Comparison of ENCODE assay signal across 21 mouse cellular contexts in the genomic region with DNA sequence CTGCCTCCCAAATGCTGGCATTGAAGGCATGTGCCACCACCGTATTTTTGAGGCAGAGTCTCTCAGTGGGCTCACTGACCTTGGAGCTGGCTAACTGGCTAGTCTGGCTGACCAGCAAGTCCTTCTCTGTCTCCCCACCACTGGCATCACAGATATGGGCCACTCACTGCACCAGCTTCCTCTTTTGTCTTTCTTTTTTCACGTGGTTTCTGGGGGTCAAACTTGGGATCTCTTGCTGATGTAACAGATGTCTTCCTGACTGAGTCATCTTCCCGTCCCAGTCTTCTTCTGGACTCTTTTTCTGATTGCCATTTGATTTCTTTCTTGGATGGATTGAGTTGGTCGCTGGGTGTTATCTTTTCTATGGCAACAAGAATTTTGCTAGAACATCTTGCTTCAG.
DNase-seq lines count a peak whose midpoint lies in the region; ATAC-seq lines count a peak whose summit lies in the region.
"Had no signal": no experiment of that assay in that cellular context is flagged by ENCODE, and none has a peak within 500 bp of the region (broad histone marks: within the 10 kb centered on the region; RNA-seq: fewer than 3 reads in every experiment).

No protein-coding gene starts in this region.

- H3K27me3 ChIP-seq in neural tube, embryonic 11.5 days (ENCODE audit: control insufficient read depth, insufficient read depth, low read length) = no peaks in the 10 kb centered on the region
- H3K27me3 ChIP-seq in neural tube, embryonic 15.5 days (replicated peaks) = 0 out of 2 replicates have a peak, but pooled peaks cover 5% of the 10 kb centered on the region
- H3K27me3 ChIP-seq in forebrain, embryonic 13.5 days = no peaks in the 10 kb centered on the region
- H3K27me3 ChIP-seq: embryonic facial prominence, embryonic 13.5 days; forebrain, embryonic 12.5 days; heart, embryonic 13.5 days; hindbrain, embryonic 15.5 days; Patski had no signal

- H3K9me3 ChIP-seq in neural tube, embryonic 11.5 days (ENCODE audit: control insufficient read depth, low read length) = no peaks in the 10 kb centered on the region
- H3K9me3 ChIP-seq in neural tube, embryonic 15.5 days (replicated peaks) = no peaks in the 10 kb centered on the region
- H3K9me3 ChIP-seq in forebrain, embryonic 13.5 days (replicated peaks) = no peaks in the 10 kb centered on the region
- H3K9me3 ChIP-seq: embryonic facial prominence, embryonic 13.5 days; forebrain, embryonic 12.5 days; heart, embryonic 13.5 days; hindbrain, embryonic 15.5 days had no signal

- WGBS in neural tube, embryonic 11.5 days = 80% methylated on average over 4 of the region's 4 CpGs
- 77% methylated on average over 4 of the region's 4 CpGs for WGBS in neural tube, embryonic 15.5 days
- WGBS in forebrain, embryonic 13.5 days = 87% methylated on average over 4 of the region's 4 CpGs

- no peak for DNase-seq in neural tube, embryonic 11.5 days (ENCODE audit: low spot score)
- peak; percentile 13 for DNase-seq in Muller cell, postnatal 12 days (ENCODE audit: inconsistent ontology term)
- DNase-seq in skeletal muscle tissue, adult 2 months (ENCODE audit: low read depth, low spot score) = peak; percentile 46
- no peak for DNase-seq in testis, postnatal 14 days (ENCODE audit: low spot score)
- DNase-seq: B cell, adult 2 months; cerebellum, adult 11-12 months; cerebellum, adult 9-11 months; cerebellum, postnatal 36 days; forebrain, postnatal 0 days; gastrocnemius, postnatal 25 days; heart, postnatal 36 days had no signal

- no peak overlapping the region for H3K9ac ChIP-seq in neural tube, embryonic 11.5 days (ENCODE audit: low read length)
- no peak overlapping the region for H3K9ac ChIP-seq in neural tube, embryonic 15.5 days (replicated peaks)
- H3K9ac ChIP-seq in forebrain, embryonic 13.5 days = no peak overlapping the region
- H3K9ac ChIP-seq: embryonic facial prominence, embryonic 13.5 days; forebrain, embryonic 12.5 days; forebrain, postnatal 0 days; heart, embryonic 13.5 days; hindbrain, embryonic 15.5 days had no signal

- no peak overlapping the region for H3K4me3 ChIP-seq in neural tube, embryonic 11.5 days (ENCODE audit: low read depth, low read length)
- no peak overlapping the region for H3K4me3 ChIP-seq in neural tube, embryonic 15.5 days (replicated peaks)
- H3K4me3 ChIP-seq in forebrain, embryonic 13.5 days = no peak overlapping the region
- H3K4me3 ChIP-seq: embryonic facial prominence, embryonic 13.5 days; forebrain, embryonic 12.5 days; gastrocnemius, adult 2 months; heart, embryonic 13.5 days; hindbrain, embryonic 15.5 days had no signal

- H3K27ac ChIP-seq in neural tube, embryonic 11.5 days (ENCODE audit: low read depth, low read length) = peak overlapping the region; percentile 70; the same call in 1 of the 2 replicates
- H3K27ac ChIP-seq in neural tube, embryonic 15.5 days (replicated peaks) = no peak overlapping the region
- no peak overlapping the region for H3K27ac ChIP-seq in forebrain, embryonic 13.5 days
- H3K27ac ChIP-seq: embryonic facial prominence, embryonic 13.5 days; forebrain, embryonic 12.5 days; gastrocnemius, adult 2 months; heart, embryonic 13.5 days; hindbrain, embryonic 15.5 days had no signal

- H3K36me3 ChIP-seq in neural tube, embryonic 11.5 days (ENCODE audit: control insufficient read depth, insufficient read depth, low read length) = no peaks in the 10 kb centered on the region
- no peaks in the 10 kb centered on the region for H3K36me3 ChIP-seq in neural tube, embryonic 15.5 days
- H3K36me3 ChIP-seq in forebrain, embryonic 13.5 days (ENCODE audit: poor library complexity, severe bottlenecking) = no peaks in the 10 kb centered on the region
- H3K36me3 ChIP-seq: embryonic facial prominence, embryonic 13.5 days; forebrain, embryonic 12.5 days; heart, embryonic 13.5 days; hindbrain, embryonic 15.5 days had no signal

- no peak overlapping the region for H3K4me2 ChIP-seq in neural tube, embryonic 11.5 days (ENCODE audit: low read depth)
- no peak overlapping the region for H3K4me2 ChIP-seq in neural tube, embryonic 15.5 days
- H3K4me2 ChIP-seq in forebrain, embryonic 13.5 days = no peak overlapping the region
- H3K4me2 ChIP-seq: embryonic facial prominence, embryonic 13.5 days; heart, embryonic 13.5 days had no signal

- peaks cover 11% of the 10 kb centered on the region; the same call in 1 of the 2 replicates for H3K4me1 ChIP-seq in neural tube, embryonic 11.5 days (ENCODE audit: control insufficient read depth, insufficient read depth, low read length)
- peaks cover 13% of the 10 kb centered on the region for H3K4me1 ChIP-seq in neural tube, embryonic 15.5 days
- peaks cover 13% of the 10 kb centered on the region for H3K4me1 ChIP-seq in forebrain, embryonic 13.5 days
- H3K4me1 ChIP-seq: heart, embryonic 13.5 days had no signal

- no peak for ATAC-seq in neural tube, embryonic 11.5 days (ENCODE audit: insufficient read depth, low FRiP score, low TSS enrichment)
- no peak for ATAC-seq in neural tube, embryonic 15.5 days (ENCODE audit: low FRiP score)
- peak; percentile 67 for ATAC-seq in granulocyte monocyte progenitor cell, adult 5-6 weeks (replicated peaks; ENCODE audit: poor library complexity, severe bottlenecking)
- no peak for ATAC-seq in forebrain, embryonic 13.5 days
- ATAC-seq: activated CD4-positive, CD25-positive, alpha-beta regulatory T cell, adult 4 months; Patski had no signal

Comparison
In these comparisons a context has a peak if more than half of its experiments do, and no peak if none do; other contexts are left out.
1. DNase-seq: peak in Muller cell, postnatal 12 days (single experiment) and skeletal muscle tissue, adult 2 months (single experiment); none in neural tube, embryonic 11.5 days (single experiment) and testis, postnatal 14 days (single experiment).